Mouse (Mus musculus): ENCODE measurements around the gene Olfr340. TPM values are rescaled to one million over a fixed set of nuclear protein-coding genes. Genes with fewer than 3 reads are reported as not detected.
"Not testable (repeated sequence)": the region's sequence is repeated elsewhere in the genome, so short reads cannot be mapped to it uniquely, and the experiment has no call there.

Gene Olfr340
- not detected for total RNA-seq (2021)
- long read RNA-seq = 0 reads

- DNase-seq (ENCODE audit: low spot score in 2 of 2) = no peak
Observed at GRCm38 (mm10) chr2:36452287-36452686, at the start of gene Olfr340. Gene Olfr340, plus strand, starts transcription at chr2:36452587.

GRCm38 (mm10) chr2:36415174-36415573 lies 37.2 kb upstream of the Olfr340 start:
- not testable (repeated sequence) for DNase-seq (ENCODE audit: low spot score in 2 of 2)

- not testable (repeated sequence) for DNase-seq (ENCODE audit: low spot score in 2 of 2)
Observed at GRCm38 (mm10) chr2:36415591-36415990, 36.8 kb upstream of the Olfr340 start.

- DNase-seq (ENCODE audit: low spot score in 2 of 2) = no peak
Observed at GRCm38 (mm10) chr2:36418647-36419046, 33.7 kb upstream of the Olfr340 start, which contains the start of gene Olfr339. Gene Olfr339, plus strand, starts transcription at chr2:36418947.

- DNase-seq (ENCODE audit: low spot score in 2 of 2) = no peak
Observed at GRCm38 (mm10) chr2:36473634-36474033, 21.2 kb downstream of the Olfr340 start.

- DNase-seq (ENCODE audit: low spot score in 2 of 2) = no peak
Observed at GRCm38 (mm10) chr2:36482368-36482767, 30.0 kb downstream of the Olfr340 start, which contains the start of gene Olfr341. Gene Olfr341, minus strand, starts transcription at chr2:36482468.

Other genes with a start within 250 kb of the Olfr340 start
- 10 to 100 TPM; 17.9 to 18.0 TPM for gene Ptgs1, start 222.2 kb upstream of the Olfr340 start, total RNA-seq (2021)
- gene Olfr338, start 79.1 kb upstream of the Olfr340 start, total RNA-seq (2021) = not detected
- not detected for gene Olfr339, start 33.6 kb upstream of the Olfr340 start, total RNA-seq (2021)
- gene Olfr341, start 29.9 kb downstream of the Olfr340 start, total RNA-seq (2021) = not detected
- gene Olfr342, start 72.4 kb downstream of the Olfr340 start, total RNA-seq (2021) = not detected
- not detected for gene Olfr344, start 114.1 kb downstream of the Olfr340 start, total RNA-seq (2021)
- not detected for gene Olfr345, start 187.5 kb downstream of the Olfr340 start, total RNA-seq (2021)
- gene Olfr346, start 233.2 kb downstream of the Olfr340 start, total RNA-seq (2021) = not detected

Measured in layer of hippocampus, adult 18-20 months (tissue).